23 mouse cellular contexts compared by ENCODE assay signal in the genomic region with DNA sequence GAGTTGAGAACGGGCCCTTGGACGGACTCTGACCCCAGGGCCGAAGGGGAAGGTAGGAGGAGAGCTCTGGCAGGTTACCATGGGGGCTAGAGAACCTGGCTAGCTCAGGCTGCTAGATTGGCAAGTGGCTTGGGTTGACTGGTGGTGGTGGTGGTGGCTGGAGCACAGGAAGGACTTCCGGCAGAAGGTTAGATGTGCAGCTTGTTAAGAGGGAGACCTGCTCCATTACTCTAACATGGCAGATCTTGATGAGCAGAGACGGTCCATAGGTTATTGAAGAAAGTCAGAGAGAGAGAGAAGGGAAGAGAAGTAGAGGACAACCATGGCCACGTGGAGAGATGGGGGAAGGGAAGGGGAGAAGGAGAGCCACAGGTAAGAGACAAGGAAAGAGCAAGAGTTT.
A peak's percentile ranks its signal among the peaks of the same experiment; 100 is the strongest.
DNase-seq lines count a peak whose midpoint lies in the region; ATAC-seq and TF ChIP-seq lines count a peak whose summit lies in the region.
"Had no signal": no experiment of that assay in that cellular context is flagged by ENCODE, and none has a peak within 500 bp of the region (broad histone marks: within the 10 kb centered on the region; RNA-seq: fewer than 3 reads in every experiment).

No protein-coding gene starts in this region.

- TF ChIP-seq CTCF in MEL (IDR thresholded peaks at IDR 0.05 in 2 of 3, conservative IDR thresholded peaks at IDR 0.05 in 1 of 3; ENCODE audit: control insufficient read depth in 1 of 3, insufficient read depth in 1 of 3, low read depth in 2 of 3, low read length in 3 of 3, poor library complexity in 1 of 3, severe bottlenecking in 1 of 3) = no peak

- WGBS in midbrain, embryonic 12.5 days = 89% methylated on average over 6 of the region's 6 CpGs
- 92% methylated on average over 6 of the region's 6 CpGs for WGBS in midbrain, embryonic 10.5 days

- no peaks in the 10 kb centered on the region for H3K36me3 ChIP-seq in midbrain, embryonic 12.5 days
- H3K36me3 ChIP-seq in midbrain, embryonic 10.5 days = no peaks in the 10 kb centered on the region
- peaks cover 0 to 64% of the 10 kb centered on the region in 2 experiments; a peak in 2 of 4 replicates for H3K36me3 ChIP-seq in MEL (ENCODE audit: control insufficient read depth in 1 of 2, insufficient read depth in 2 of 2, low read length in 2 of 2)
- H3K36me3 ChIP-seq: forebrain, embryonic 10.5 days; hindbrain, embryonic 12.5 days; hindbrain, embryonic 15.5 days had no signal

- TF ChIP-seq RAD21 in MEL (IDR thresholded peaks at IDR 0.05; ENCODE audit: low read depth, low read length) = no peak

- no peak for TF ChIP-seq EP300 in MEL (IDR thresholded peaks at IDR 0.05; ENCODE audit: low read depth in 1 of 2, low read length in 2 of 2)

- H3K27me3 ChIP-seq in midbrain, embryonic 12.5 days = no peaks in the 10 kb centered on the region
- H3K27me3 ChIP-seq in midbrain, embryonic 10.5 days (ENCODE audit: low read depth, poor library complexity, severe bottlenecking) = no peaks in the 10 kb centered on the region
- H3K27me3 ChIP-seq in MEL (ENCODE audit: control insufficient read depth in 1 of 2, insufficient read depth in 2 of 2, low read length in 2 of 2) = no peaks in the 10 kb centered on the region
- H3K27me3 ChIP-seq: forebrain, embryonic 13.5 days; hindbrain, embryonic 12.5 days; hindbrain, embryonic 15.5 days; Patski had no signal

- H3K27ac ChIP-seq in midbrain, embryonic 12.5 days (replicated peaks) = no peak overlapping the region
- no peak overlapping the region for H3K27ac ChIP-seq in midbrain, embryonic 10.5 days (replicated peaks)
- H3K27ac ChIP-seq in MEL (ENCODE audit: control insufficient read depth, low read depth, low read length) = peak overlapping the region; percentile 85
- H3K27ac ChIP-seq: forebrain, embryonic 10.5 days; forebrain, embryonic 13.5 days; gastrocnemius, adult 2 months; hindbrain, embryonic 12.5 days; hindbrain, embryonic 15.5 days had no signal

- TF ChIP-seq POLR2A in MEL (IDR thresholded peaks at IDR 0.05; ENCODE audit: control insufficient read depth in 1 of 2, insufficient read depth in 1 of 2, low read depth in 1 of 2, low read length in 2 of 2, poor library complexity in 1 of 2) = no peak

- ATAC-seq in midbrain, embryonic 12.5 days (ENCODE audit: low FRiP score, low read depth) = 0 out of 2 replicates have a peak, but pooled peaks have one; percentile 12
- ATAC-seq: forebrain, embryonic 13.5 days; forebrain, postnatal 0 days; Patski had no signal

- no peak overlapping the region for H3K9ac ChIP-seq in midbrain, embryonic 12.5 days (replicated peaks)
- H3K9ac ChIP-seq in MEL (ENCODE audit: control insufficient read depth, low read depth, low read length, poor library complexity, severe bottlenecking) = no peak overlapping the region
- H3K9ac ChIP-seq: forebrain, embryonic 13.5 days; forebrain, postnatal 0 days; hindbrain, embryonic 12.5 days; hindbrain, embryonic 15.5 days had no signal

- H3K4me3 ChIP-seq in midbrain, embryonic 12.5 days = no peak overlapping the region
- no peak overlapping the region for H3K4me3 ChIP-seq in midbrain, embryonic 10.5 days
- H3K4me3 ChIP-seq in MEL (ENCODE audit: control insufficient read depth in 1 of 2, insufficient read depth in 1 of 2, low read depth in 2 of 2, low read length in 2 of 2) = no peak overlapping the region
- H3K4me3 ChIP-seq: forebrain, embryonic 10.5 days; forebrain, embryonic 13.5 days; gastrocnemius, adult 2 months; hindbrain, embryonic 12.5 days; hindbrain, embryonic 15.5 days had no signal

- peaks cover 9% of the 10 kb centered on the region for H3K79me2 ChIP-seq in MEL (ENCODE audit: control insufficient read depth, insufficient read depth, low read length, poor library complexity)

- no peak for DNase-seq in midbrain, embryonic 10.5 days (ENCODE audit: low spot score)
- DNase-seq in CD4-positive helper T cell, adult 2 months (ENCODE audit: low read depth, low spot score) = peak; percentile 57
- DNase-seq in MEL (ENCODE audit: low read depth, low spot score) = peak; percentile 43
- peak; percentile 64 for DNase-seq in induced T-regulatory cell, adult 2 months (ENCODE audit: low read depth)
- DNase-seq in kidney, adult 11 months = no peak
- no peak for DNase-seq in adrenal gland, postnatal 14 days
- DNase-seq in retina, embryonic 14.5 days (ENCODE audit: low spot score) = no peak
- DNase-seq: adrenal gland, adult 8-10 months; adrenal gland, postnatal 36 days; cerebellum, adult 18-20 months; cerebellum, adult 9-10 months; cerebellum, postnatal 14 days; forebrain, postnatal 0 days; gastrocnemius, adult 2 months; gastrocnemius, postnatal 14 days; heart, adult 11 months had no signal

- H3K4me1 ChIP-seq in midbrain, embryonic 12.5 days = no peaks in the 10 kb centered on the region
- no peaks in the 10 kb centered on the region for H3K4me1 ChIP-seq in midbrain, embryonic 10.5 days
- peaks cover 42 to 48% of the 10 kb centered on the region in 2 experiments for H3K4me1 ChIP-seq in MEL (ENCODE audit: control insufficient read depth in 1 of 2, insufficient read depth in 2 of 2, low read length in 2 of 2)
- H3K4me1 ChIP-seq: forebrain, embryonic 13.5 days; hindbrain, embryonic 12.5 days; hindbrain, embryonic 15.5 days had no signal

- no peaks in the 10 kb centered on the region for H3K9me3 ChIP-seq in midbrain, embryonic 12.5 days
- no peaks in the 10 kb centered on the region for H3K9me3 ChIP-seq in midbrain, embryonic 10.5 days (replicated peaks)
- H3K9me3 ChIP-seq in MEL (replicated peaks; ENCODE audit: insufficient read depth, low read length) = no peaks in the 10 kb centered on the region
- H3K9me3 ChIP-seq: forebrain, embryonic 10.5 days; forebrain, embryonic 13.5 days; hindbrain, embryonic 12.5 days; hindbrain, embryonic 15.5 days had no signal

- no peak overlapping the region for H3K4me2 ChIP-seq in midbrain, embryonic 12.5 days (replicated peaks)
- H3K4me2 ChIP-seq: forebrain, embryonic 13.5 days; heart, embryonic 11.5 days; hindbrain, embryonic 12.5 days; hindbrain, embryonic 15.5 days had no signal

TF ChIP-seq in MEL, 35 proteins besides CTCF, POLR2A, EP300 and RAD21:
- TF ChIP-seq MAFK (IDR thresholded peaks at IDR 0.05; ENCODE audit: borderline replicate concordance, low read depth, low read length) = no peak
- TF ChIP-seq USF1 (IDR thresholded peaks at IDR 0.05; ENCODE audit: low read depth, low read length) = 0 out of 2 replicates have a peak, but pooled peaks have one; percentile 13

Comparison
In these comparisons a context has a peak if more than half of its experiments do, and no peak if none do; other contexts are left out.
1. DNase-seq: peak in CD4-positive helper T cell, adult 2 months (single experiment), MEL (single experiment) and induced T-regulatory cell, adult 2 months (single experiment); none in midbrain, embryonic 10.5 days (single experiment), kidney, adult 11 months (single experiment), adrenal gland, postnatal 14 days (single experiment) and retina, embryonic 14.5 days (single experiment).